Mouse (Mus musculus): ENCODE data around the gene Ptger3. TPM values are rescaled to one million over a fixed set of nuclear protein-coding genes. Genes with fewer than 3 reads are reported as not detected.

The Ptger3 gene
- polyA plus RNA-seq, 1 experiment from 2014 or later, result 93.7 TPM

DNA sequence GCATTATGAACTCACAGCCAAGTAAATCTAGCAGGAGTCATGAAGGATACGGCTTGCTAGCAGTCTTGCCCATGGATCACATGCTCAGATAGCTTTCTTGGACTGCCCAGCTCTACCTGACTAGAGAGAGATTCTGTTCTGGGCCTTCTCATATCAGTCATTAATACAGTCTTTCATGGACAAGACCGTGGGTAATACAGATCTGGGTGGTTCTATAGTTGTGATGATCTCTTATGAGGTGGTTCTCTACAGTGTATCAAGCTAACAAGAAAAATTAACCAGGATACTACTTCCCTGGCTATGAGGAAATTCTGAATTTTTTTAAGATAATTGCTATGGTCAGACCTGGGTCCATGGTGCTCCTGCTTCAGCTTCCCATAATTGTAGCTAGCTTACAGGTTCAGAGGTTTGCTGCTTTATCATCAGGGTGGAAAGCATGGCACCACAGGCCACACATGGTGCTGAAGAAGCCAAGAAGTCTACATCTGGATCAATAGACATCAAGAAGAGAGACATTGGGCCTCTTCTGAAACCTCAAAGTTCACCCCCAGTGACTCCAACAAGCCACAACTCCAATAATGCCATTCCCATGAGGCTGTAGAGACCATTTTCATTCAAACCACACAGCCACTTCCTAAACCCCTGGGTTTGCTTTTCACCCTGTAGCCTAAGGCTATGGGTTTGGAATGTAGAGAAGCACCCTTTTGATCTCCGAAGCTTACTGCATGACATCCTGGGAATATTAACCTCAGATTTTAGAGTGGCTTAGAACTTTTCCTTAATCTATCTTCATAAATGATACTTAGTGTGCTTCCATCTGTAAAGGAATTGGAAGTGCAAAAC lies 16.7 kb upstream of the Ptger3 start:
- CTCF ChIA-PET, result interaction anchor here (1.0 to 2.7 kb wide), 3 partner anchors 11 to 14 kb away, joined by 3 to 16 read pairs (median 7); no protein-coding TSS in a partner anchor

DNA sequence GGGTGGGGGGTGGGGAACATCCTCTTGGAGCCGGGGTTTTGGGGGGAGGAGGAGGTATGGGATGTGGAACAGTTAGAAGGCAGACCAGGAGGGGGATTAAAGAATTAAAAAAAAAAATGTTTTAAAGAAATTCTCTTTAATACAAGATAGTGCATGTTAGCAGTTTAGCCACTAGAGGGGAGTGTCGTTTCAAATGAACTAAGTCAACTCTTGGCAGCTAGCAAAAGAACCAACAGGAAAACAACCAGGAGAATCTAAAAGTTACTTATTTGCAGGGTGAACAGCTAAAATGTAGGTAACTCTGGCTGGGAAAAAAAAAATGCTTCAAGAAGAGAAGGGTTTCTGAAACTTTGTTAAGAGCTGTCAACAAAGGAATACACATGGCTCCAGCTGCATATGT lies 1.5 kb upstream of the Ptger3 start:
- peak; percentile 38 for ATAC-seq
- H3K27me3 ChIP-seq, result peaks cover 12% of the 10 kb centered on the region
- DNase-seq (ENCODE audit: low read depth, low spot score), result peak; percentile 42
- TF ChIP-seq CTCF (IDR thresholded peaks at IDR 0.05), result no peak
- ChIA-PET CTCF (interaction anchor here (0.6 to 7.3 kb wide), 15 partner anchors 8 to 486 kb away, joined by 3 to 107 read pairs (median 4); no protein-coding TSS in a partner anchor), POLR2A (interaction anchor here (0.6 kb wide), 1 partner anchor 656 kb away, joined by 5 read pairs; no protein-coding TSS in a partner anchor)
- in situ Hi-C loops (cut with MboI; ENCODE audit: low pct_unique_long_range_greater_than_20kb), result loop anchor here (10.0 kb wide), 1 partner anchor 310 kb away; no protein-coding TSS in a partner anchor

More for the DNA sequence above, 16.7 kb upstream of the Ptger3 start:
- POLR2A ChIA-PET, result no interaction called here
- peak; percentile 27 for DNase-seq (ENCODE audit: low read depth, low spot score)
- in situ Hi-C loops (cut with MboI; ENCODE audit: low pct_unique_long_range_greater_than_20kb), result loop anchor here (10.0 to 25.0 kb wide), 2 partner anchors 465 to 1962 kb away; no protein-coding TSS in a partner anchor
- no peak for TF ChIP-seq CTCF (IDR thresholded peaks at IDR 0.05)
- no peaks in the 10 kb centered on the region for H3K27me3 ChIP-seq
- peak; percentile 51 for ATAC-seq

DNA sequence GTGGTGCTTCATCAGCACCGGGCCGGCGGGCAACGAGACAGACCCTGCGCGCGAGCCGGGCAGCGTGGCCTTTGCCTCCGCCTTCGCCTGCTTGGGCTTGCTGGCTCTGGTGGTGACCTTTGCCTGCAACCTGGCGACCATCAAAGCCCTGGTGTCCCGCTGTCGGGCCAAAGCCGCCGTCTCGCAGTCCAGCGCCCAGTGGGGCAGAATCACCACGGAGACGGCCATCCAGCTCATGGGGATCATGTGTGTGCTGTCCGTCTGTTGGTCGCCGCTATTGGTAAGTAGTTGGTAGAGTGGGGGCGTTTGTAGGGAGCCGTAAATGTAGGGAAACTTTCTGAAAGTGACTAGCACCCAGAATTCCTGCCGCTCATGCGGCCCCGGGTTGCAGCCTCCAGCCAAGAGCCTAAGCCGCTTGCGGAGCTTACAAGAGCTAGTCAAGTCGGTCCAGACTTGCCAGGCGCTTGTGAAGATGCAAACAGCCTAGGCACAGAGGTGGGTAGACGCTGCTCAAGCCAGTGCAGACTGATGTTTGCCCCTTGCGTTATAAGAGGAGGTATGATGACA lies 957 bp downstream of the Ptger3 start:
- ChIA-PET CTCF (interaction anchor here (1.0 to 7.3 kb wide), 3 partner anchors 9 to 157 kb away, joined by 3 to 107 read pairs (median 6); no protein-coding TSS in a partner anchor), POLR2A (interaction anchor here (1.1 kb wide), 1 partner anchor 131 kb away, joined by 3 read pairs; no protein-coding TSS in a partner anchor)
- no peak for DNase-seq (ENCODE audit: low read depth, low spot score)
- TF ChIP-seq CTCF (IDR thresholded peaks at IDR 0.05), result no peak
- in situ Hi-C loops (cut with MboI; ENCODE audit: low pct_unique_long_range_greater_than_20kb), result loop anchor here (10.0 kb wide), 1 partner anchor 307 kb away; no protein-coding TSS in a partner anchor
- no peak for ATAC-seq
- H3K27me3 ChIP-seq, result peaks cover 12% of the 10 kb centered on the region

- CTCF ChIA-PET, result interaction anchor here (1.4 to 1.6 kb wide), 3 partner anchors 11 to 146 kb away, joined by 3 to 5 read pairs (median 4); no protein-coding TSS in a partner anchor
- in situ Hi-C loops (cut with MboI; ENCODE audit: low pct_unique_long_range_greater_than_20kb), result no loop called here
- POLR2A ChIA-PET, result interaction anchor here (0.6 kb wide), 1 partner anchor 28 kb away, joined by 5 read pairs; no protein-coding TSS in a partner anchor
- H3K27me3 ChIP-seq, result peaks cover 6% of the 10 kb centered on the region
- ATAC-seq (peak; percentile 26), DNase-seq (ENCODE audit: low read depth, low spot score) (no peak)
- TF ChIP-seq CTCF (IDR thresholded peaks at IDR 0.05), result no peak
Observed at GRCm38 (mm10) chr3:157572011-157572410, 5.3 kb downstream of the Ptger3 start.

GRCm38 (mm10) chr3:157575441-157576342 lies 9.0 kb downstream of the Ptger3 start:
- in situ Hi-C loops (cut with MboI; ENCODE audit: low pct_unique_long_range_greater_than_20kb), result loop anchor here (5.0 kb wide), 1 partner anchor 142 kb away; no protein-coding TSS in a partner anchor
- H3K27me3 ChIP-seq, result no peaks in the 10 kb centered on the region
- DNase-seq (ENCODE audit: low read depth, low spot score) (no peak), ATAC-seq (no peak)
- POLR2A ChIA-PET, result interaction anchor here (0.9 kb wide), 1 partner anchor 483 kb away, joined by 3 read pairs; no protein-coding TSS in a partner anchor
- no peak for TF ChIP-seq CTCF (IDR thresholded peaks at IDR 0.05)
- CTCF ChIA-PET, result interaction anchor here (0.9 to 1.4 kb wide), 5 partner anchors 9 to 142 kb away, joined by 3 to 6 read pairs (median 3); partner anchors contain the start of gene Ptger3

DNA sequence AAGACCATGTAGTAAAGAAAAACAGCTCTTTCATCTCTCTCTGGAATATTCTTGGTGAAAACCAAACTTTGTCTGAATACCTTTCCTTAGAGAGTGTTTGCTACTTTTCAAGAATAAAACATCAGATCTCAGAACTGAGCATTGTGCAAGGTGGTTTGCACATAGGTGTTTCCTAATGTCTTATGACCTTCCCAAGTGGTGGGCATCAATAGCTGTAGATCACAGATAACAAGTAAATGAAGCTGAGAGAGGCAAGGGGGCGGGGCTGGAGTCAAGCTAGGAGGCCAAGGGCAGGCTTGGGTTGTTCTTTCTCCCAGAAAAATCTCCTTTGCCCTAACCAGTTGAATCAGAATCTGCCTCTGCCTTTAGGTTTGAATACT lies 9.6 kb downstream of the Ptger3 start:
- no peak for DNase-seq (ENCODE audit: low read depth, low spot score)
- no peak for TF ChIP-seq CTCF (IDR thresholded peaks at IDR 0.05)
- in situ Hi-C loops (cut with MboI; ENCODE audit: low pct_unique_long_range_greater_than_20kb), result loop anchor here (5.0 kb wide), 1 partner anchor 141 kb away; no protein-coding TSS in a partner anchor

DNA sequence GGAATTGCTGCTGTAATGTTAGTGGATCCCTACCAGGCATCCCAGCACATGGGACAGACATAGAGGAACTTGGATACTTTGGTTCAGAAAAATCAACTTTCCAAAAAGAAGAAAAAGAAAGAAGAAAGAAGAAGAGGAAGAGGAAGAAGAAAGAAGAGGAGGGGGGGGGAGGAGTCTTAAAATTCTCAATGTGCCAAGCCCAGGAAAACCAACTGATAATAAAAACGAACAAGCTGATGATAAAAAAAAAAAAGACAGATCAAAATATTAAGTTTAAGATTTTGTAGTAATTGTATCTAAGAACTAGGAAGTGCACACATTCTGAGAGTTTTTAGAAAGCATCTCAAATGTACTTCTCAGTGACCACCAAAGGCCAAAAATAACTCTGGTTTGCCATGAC lies 10.2 kb downstream of the Ptger3 start:
- POLR2A ChIA-PET, result no interaction called here

More for the DNA sequence above, 9.6 kb downstream of the Ptger3 start:
- ChIA-PET POLR2A (no interaction called here), CTCF (interaction anchor here (0.9 to 1.4 kb wide), 3 partner anchors 9 to 142 kb away, joined by 3 to 6 read pairs (median 3); partner anchors contain the start of gene Ptger3)
- ATAC-seq, result no peak
- no peaks in the 10 kb centered on the region for H3K27me3 ChIP-seq

DNA sequence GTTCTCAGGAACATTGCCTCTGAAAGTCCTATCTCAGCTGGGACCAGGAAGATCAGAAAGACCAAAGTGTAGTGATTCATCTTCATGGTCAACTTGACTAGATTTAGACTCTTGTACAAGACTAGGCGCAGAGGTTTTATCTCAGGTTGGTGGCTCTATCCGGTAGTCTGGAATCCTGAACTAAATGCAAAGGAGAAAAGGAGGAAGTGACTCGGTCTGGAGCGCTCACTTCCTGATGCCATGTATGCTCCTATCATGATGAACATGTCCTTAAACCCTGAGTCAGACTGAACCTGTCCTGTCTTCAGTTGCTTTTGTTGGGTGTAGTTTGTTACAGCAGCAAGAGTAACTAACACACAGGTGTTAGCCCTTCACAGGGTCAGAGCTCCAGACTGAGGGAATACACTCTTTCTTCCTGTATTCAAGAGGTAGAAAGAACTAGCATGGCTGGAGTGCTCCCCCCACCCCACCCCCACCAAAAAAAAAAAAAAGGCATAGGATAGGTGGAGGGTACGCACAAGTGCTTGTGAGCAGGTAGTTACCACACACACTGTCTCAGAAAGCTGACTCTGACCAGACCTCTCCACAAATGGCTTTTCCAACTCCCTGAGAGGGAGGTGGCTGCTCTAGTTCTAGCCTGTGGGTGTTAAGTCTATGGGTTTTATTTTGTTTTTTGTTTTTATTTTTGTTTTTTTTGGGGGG lies 11.9 kb downstream of the Ptger3 start:
- ChIA-PET POLR2A (no interaction called here), CTCF (interaction anchor here (0.8 to 1.4 kb wide), 5 partner anchors 12 to 138 kb away, joined by 3 read pairs; partner anchors contain the start of gene Ptger3)
- no peaks in the 10 kb centered on the region for H3K27me3 ChIP-seq
- no peak for TF ChIP-seq CTCF (IDR thresholded peaks at IDR 0.05)
- DNase-seq (ENCODE audit: low read depth, low spot score), result no peak
- in situ Hi-C loops (cut with MboI; ENCODE audit: low pct_unique_long_range_greater_than_20kb), result loop anchor here (5.0 kb wide), 1 partner anchor 139 kb away; no protein-coding TSS in a partner anchor
- ATAC-seq, result peak; percentile 1

More for the DNA sequence above, 10.2 kb downstream of the Ptger3 start:
- CTCF ChIA-PET, result interaction anchor here (0.9 to 1.4 kb wide), 3 partner anchors 10 to 141 kb away, joined by 3 to 6 read pairs (median 3); partner anchors contain the start of gene Ptger3
- in situ Hi-C loops (cut with MboI; ENCODE audit: low pct_unique_long_range_greater_than_20kb), result loop anchor here (5.0 kb wide), 1 partner anchor 140 kb away; no protein-coding TSS in a partner anchor
- no peaks in the 10 kb centered on the region for H3K27me3 ChIP-seq
- ATAC-seq (no peak), DNase-seq (ENCODE audit: low read depth, low spot score) (no peak)
- TF ChIP-seq CTCF (IDR thresholded peaks at IDR 0.05), result no peak

Data from Patski (cell line).